Mouse (Mus musculus): ENCODE results near the gene Dnajb1.

Gene Dnajb1

GRCm38 (mm10) chr8:83613695-83614094 lies 5.7 kb downstream of the Dnajb1 start:
- no peak for DNase-seq

GRCm38 (mm10) chr8:83616625-83617024 lies 8.6 kb downstream of the Dnajb1 start:
- no peak for DNase-seq

GRCm38 (mm10) chr8:83617111-83617510 lies 9.1 kb downstream of the Dnajb1 start:
- DNase-seq: no peak

GRCm38 (mm10) chr8:83618566-83618965 lies 10.6 kb downstream of the Dnajb1 start:
- DNase-seq: no peak

- no peak for DNase-seq
Measured at GRCm38 (mm10) chr8:83619568-83620285, 11.7 kb downstream of the Dnajb1 start.

- DNase-seq: no peak
Measured at GRCm38 (mm10) chr8:83621691-83622388, 13.8 kb downstream of the Dnajb1 start.

- peak; percentile 91 for DNase-seq
Measured at GRCm38 (mm10) chr8:83622389-83622989, 14.5 kb downstream of the Dnajb1 start.

GRCm38 (mm10) chr8:83623549-83623948 lies 15.6 kb downstream of the Dnajb1 start:
- DNase-seq: no peak

GRCm38 (mm10) chr8:83624739-83625138 lies 16.7 kb downstream of the Dnajb1 start:
- DNase-seq: peak; percentile 57

- DNase-seq: no peak
Measured at GRCm38 (mm10) chr8:83625676-83626299, 17.8 kb downstream of the Dnajb1 start.

- DNase-seq: no peak
Measured at GRCm38 (mm10) chr8:83632083-83632707, 24.2 kb downstream of the Dnajb1 start.

- DNase-seq: no peak
Measured at GRCm38 (mm10) chr8:83638856-83639255, 30.9 kb downstream of the Dnajb1 start.

GRCm38 (mm10) chr8:83639649-83640048 lies 31.7 kb downstream of the Dnajb1 start:
- DNase-seq: no peak

- no peak for DNase-seq
Measured at GRCm38 (mm10) chr8:83647511-83647910, 39.5 kb downstream of the Dnajb1 start.

GRCm38 (mm10) chr8:83648031-83648430 lies 40.0 kb downstream of the Dnajb1 start:
- DNase-seq: no peak

- DNase-seq: no peak
Measured at GRCm38 (mm10) chr8:83649699-83650098, 41.7 kb downstream of the Dnajb1 start.

- peak; percentile 98 for DNase-seq
Measured at GRCm38 (mm10) chr8:83652030-83652743, 44.2 kb downstream of the Dnajb1 start, which contains the start of gene Gipc1. Gene Gipc1, plus strand, starts transcription at chr8:83652677.

- no peak for DNase-seq
Measured at GRCm38 (mm10) chr8:83652744-83653661, 45.0 kb downstream of the Dnajb1 start.

GRCm38 (mm10) chr8:83653662-83654017 lies 45.6 kb downstream of the Dnajb1 start:
- no peak for DNase-seq

- no peak for DNase-seq
Measured at GRCm38 (mm10) chr8:83654725-83655124, 46.7 kb downstream of the Dnajb1 start.

- DNase-seq: no peak
Measured at GRCm38 (mm10) chr8:83656043-83656442, 48.0 kb downstream of the Dnajb1 start.
